Mouse (Mus musculus) hindbrain, embryonic 14.5 days (tissue): ENCODE data around the gene Wap. TPM values are rescaled to one million over a fixed set of nuclear protein-coding genes. Genes with fewer than 3 reads are reported as not detected.

Source experiments
- ATAC-seq: fragments of 200-750 bp; cut with Nextera tagmentation; 2 replicates; pipeline ENCODE4 v1.8.0; 2017; ENCODE audit warnings: moderate number of reproducible peaks, mild to moderate bottlenecking, moderate TSS enrichment, moderate library complexity; ENCODE audit not compliant: low FRiP score
- DNase-seq: peaks from one replicate; pipeline ENCODE4 v3.0.0-alpha.2; 2015; ENCODE audit warnings: low spot score
- H3K27ac ChIP-seq: fragments of 300-500 bp; sonication (generic); 2 replicates; pipeline ENCODE4 v1.5.1; 2014; ENCODE audit warnings: mild to moderate bottlenecking, moderate library complexity
- H3K27me3 ChIP-seq: fragments of 300-500 bp; sonication (generic); 2 replicates; pipeline ENCODE4 v1.6.1; 2014; ENCODE audit warnings: mild to moderate bottlenecking, low read length, mixed read lengths; ENCODE audit not compliant: control insufficient read depth, insufficient read depth
- H3K36me3 ChIP-seq: fragments of 300-500 bp; sonication (generic); replicated peaks from 2 replicates; pipeline ENCODE4 v1.6.1; 2014; ENCODE audit not compliant: control insufficient read depth, insufficient read depth
- H3K4me1 ChIP-seq: fragments of 300-500 bp; sonication (generic); replicated peaks from 2 replicates; pipeline ENCODE4 v1.6.1; 2014; ENCODE audit warnings: antibody characterized with exemption, low read length, mixed read lengths; ENCODE audit not compliant: control insufficient read depth, insufficient read depth
- H3K4me2 ChIP-seq: fragments of 300-500 bp; sonication (generic); replicated peaks from 2 replicates; pipeline ENCODE4 v1.6.1; 2014; ENCODE audit warnings: mild to moderate bottlenecking, moderate library complexity
- H3K4me3 ChIP-seq: fragments of 300-500 bp; sonication (generic); replicated peaks from 2 replicates; pipeline ENCODE4 v1.5.1; 2014; ENCODE audit warnings: mild to moderate bottlenecking, low read length
- H3K9ac ChIP-seq: fragments of 300-500 bp; sonication (generic); 2 replicates; pipeline ENCODE4 v1.6.1; 2014
- H3K9me3 ChIP-seq: fragments of 300-500 bp; sonication (generic); 2 replicates; pipeline ENCODE4 v1.6.1; 2016; ENCODE audit warnings: low read length; ENCODE audit not compliant: control insufficient read depth
- WGBS: fragments of 180-500 bp; shearing (Covaris S2); extraction: QIAGEN DNeasy Blood & Tissue Kit; methylation state at CpG from one replicate; pipeline ENCODE4 v1.1.7; 2014; 5-methylcytosine and 5-hydroxymethylcytosine counted together
- polyA plus RNA-seq: library from polyadenylated mRNA; unstranded; fragments of >200 nt; fragmentation: Nextera tagmentation; extraction: Ambion mirVana; gene quantifications from 2 replicates; pipeline ENCODE4 v1.2.1, GENCODE M21; 2014

Gene Wap
- polyA plus RNA-seq, 1 experiment from 2014 or later = not detected

- no peak overlapping the region for H3K9ac ChIP-seq
- peaks cover 48% of the 10 kb centered on the region for H3K36me3 ChIP-seq
- H3K27me3 ChIP-seq = no peaks in the 10 kb centered on the region
- no peak for DNase-seq
- ATAC-seq = no peak
- H3K4me1 ChIP-seq = peaks cover 64% of the 10 kb centered on the region
- WGBS = 80% methylated on average over 20 of the region's 20 CpGs
- H3K4me3 ChIP-seq = no peak overlapping the region
- H3K4me2 ChIP-seq = peak overlapping the region; percentile 95; the same call in 1 of the 2 replicates
- no peak overlapping the region for H3K27ac ChIP-seq
- H3K9me3 ChIP-seq = no peaks in the 10 kb centered on the region
Measured at GRCm38 (mm10) chr11:6601649-6602480, 36.6 kb downstream of the Wap start.

GRCm38 (mm10) chr11:6600284-6600944 is 38.0 kb downstream of the Wap start:
- Histone ChIP-seq H3K27me3 (no peaks in the 10 kb centered on the region), H3K36me3 (peaks cover 62% of the 10 kb centered on the region), H3K27ac (peak overlapping the region; percentile 78; the same call in 1 of the 2 replicates), H3K9ac (no peak overlapping the region), H3K4me2 (no peak overlapping the region), H3K4me3 (no peak overlapping the region), H3K4me1 (peaks cover 56% of the 10 kb centered on the region), H3K9me3 (no peaks in the 10 kb centered on the region)
- DNase-seq = no peak
- 91% methylated on average over 8 of the region's 8 CpGs for WGBS
- no peak for ATAC-seq

- H3K9ac ChIP-seq = peak overlapping the region; percentile 60; the same call in 1 of the 2 replicates
- no peak overlapping the region for H3K4me3 ChIP-seq
- peak; percentile 5; the same call in 1 of the 2 replicates for ATAC-seq
- H3K27ac ChIP-seq = peak overlapping the region; percentile 78
- H3K9me3 ChIP-seq = no peaks in the 10 kb centered on the region
- DNase-seq = peak; percentile 27
- H3K4me2 ChIP-seq = peak overlapping the region; percentile 55
- peaks cover 56% of the 10 kb centered on the region for H3K4me1 ChIP-seq
- H3K27me3 ChIP-seq = no peaks in the 10 kb centered on the region
- 75% methylated on average over 6 of the region's 6 CpGs for WGBS
- peaks cover 68% of the 10 kb centered on the region for H3K36me3 ChIP-seq
Measured at GRCm38 (mm10) chr11:6599831-6600230, 38.6 kb downstream of the Wap start.

- Histone ChIP-seq H3K4me2 (peak overlapping the region; percentile 55), H3K4me1 (peaks cover 52% of the 10 kb centered on the region), H3K9ac (peak overlapping the region; percentile 60), H3K27ac (peak overlapping the region; percentile 78), H3K27me3 (no peaks in the 10 kb centered on the region), H3K9me3 (no peaks in the 10 kb centered on the region), H3K36me3 (peaks cover 75% of the 10 kb centered on the region), H3K4me3 (peak overlapping the region; percentile 20)
- ATAC-seq (peak; percentile 27), DNase-seq (peak; percentile 28)
- WGBS = 9% methylated on average over 27 of the region's 27 CpGs
Measured at GRCm38 (mm10) chr11:6599011-6599681, 39.3 kb downstream of the Wap start.

GRCm38 (mm10) chr11:6598191-6598889 is 40.1 kb downstream of the Wap start:
- Histone ChIP-seq H3K4me1 (peaks cover 47% of the 10 kb centered on the region), H3K27ac (peak overlapping the region; percentile 78), H3K9me3 (no peaks in the 10 kb centered on the region), H3K4me3 (peak overlapping the region; percentile 20), H3K27me3 (no peaks in the 10 kb centered on the region), H3K36me3 (peaks cover 82% of the 10 kb centered on the region), H3K9ac (peak overlapping the region; percentile 60), H3K4me2 (peak overlapping the region; percentile 55)
- DNase-seq (no peak), ATAC-seq (no peak)
- WGBS = 54% methylated on average over 19 of the region's 19 CpGs

GRCm38 (mm10) chr11:6597523-6597922 is 40.9 kb downstream of the Wap start:
- no peak for ATAC-seq
- Histone ChIP-seq H3K4me1 (peaks cover 39% of the 10 kb centered on the region), H3K9ac (no peak overlapping the region), H3K9me3 (no peaks in the 10 kb centered on the region), H3K4me3 (no peak overlapping the region), H3K27ac (peak overlapping the region; percentile 78; the same call in 1 of the 2 replicates), H3K4me2 (no peak overlapping the region), H3K27me3 (no peaks in the 10 kb centered on the region), H3K36me3 (peaks cover 83% of the 10 kb centered on the region)
- 66% methylated on average over 7 of the region's 7 CpGs for WGBS
- DNase-seq = peak; percentile 25

- no peak overlapping the region for H3K4me3 ChIP-seq
- ATAC-seq = no peak
- no peaks in the 10 kb centered on the region for H3K27me3 ChIP-seq
- no peak for DNase-seq
- H3K36me3 ChIP-seq = peaks cover 83% of the 10 kb centered on the region
- H3K9me3 ChIP-seq = no peaks in the 10 kb centered on the region
- H3K4me2 ChIP-seq = no peak overlapping the region
- WGBS = 81% methylated on average over 3 of the region's 3 CpGs
- peaks cover 35% of the 10 kb centered on the region for H3K4me1 ChIP-seq
- no peak overlapping the region for H3K27ac ChIP-seq
- no peak overlapping the region for H3K9ac ChIP-seq
Measured at GRCm38 (mm10) chr11:6596616-6597015, 41.8 kb downstream of the Wap start.

GRCm38 (mm10) chr11:6596205-6596604 is 42.2 kb downstream of the Wap start:
- H3K9ac ChIP-seq = no peak overlapping the region
- no peaks in the 10 kb centered on the region for H3K9me3 ChIP-seq
- H3K4me1 ChIP-seq = peaks cover 32% of the 10 kb centered on the region
- WGBS = 98% methylated on average over 6 of the region's 6 CpGs
- H3K36me3 ChIP-seq = peaks cover 83% of the 10 kb centered on the region
- no peaks in the 10 kb centered on the region for H3K27me3 ChIP-seq
- DNase-seq (no peak), ATAC-seq (no peak)
- H3K4me2 ChIP-seq = no peak overlapping the region
- H3K4me3 ChIP-seq = no peak overlapping the region
- no peak overlapping the region for H3K27ac ChIP-seq
